Mouse (Mus musculus): ENCODE results near the gene Anp32e.

GRCm38 (mm10) chr3:95892066-95893052 lies 36.7 kb upstream of the Anp32e start:
- no peak for TF ChIP-seq CHD2 (IDR thresholded peaks at IDR 0.05; ENCODE audit: low read depth, low read length)
- no peak for TF ChIP-seq HCFC1 (IDR thresholded peaks at IDR 0.05; ENCODE audit: borderline replicate concordance, insufficient read depth, low read length)
- TF ChIP-seq ZC3H11A (IDR thresholded peaks at IDR 0.05; ENCODE audit: borderline replicate concordance, low read depth, low read length) = no peak

All from ES-E14 (cell line).